Mouse (Mus musculus) heart, embryonic 16.5 days (tissue): ENCODE results near the gene Mfsd2a. TPM values are rescaled to one million over a fixed set of nuclear protein-coding genes. Genes with fewer than 3 reads are reported as not detected.
A peak's percentile ranks its signal among the peaks of the same experiment; 100 is the strongest.

ENCODE experiments used
- ATAC-seq: fragments of 200-750 bp; cut with Nextera tagmentation; replicated peaks from 2 replicates; pipeline ENCODE4 v1.8.0; 2017; ENCODE audit warnings: moderate number of reproducible peaks; ENCODE audit not compliant: insufficient read depth, low FRiP score; ENCODE audit errors: extremely low read depth
- H3K27ac ChIP-seq: fragments of 300-500 bp; sonication (generic); 2 replicates; pipeline ENCODE4 v1.5.1; 2014; ENCODE audit warnings: mild to moderate bottlenecking, low read length, control low read depth, moderate library complexity
- H3K27me3 ChIP-seq: fragments of 300-500 bp; sonication (generic); 2 replicates; pipeline ENCODE4 v1.6.1; 2014; ENCODE audit warnings: low read length, mixed read lengths; ENCODE audit not compliant: control insufficient read depth, insufficient read depth
- H3K36me3 ChIP-seq: fragments of 300-500 bp; sonication (generic); 2 replicates; pipeline ENCODE4 v1.6.1; 2014; ENCODE audit not compliant: control insufficient read depth, insufficient read depth
- H3K4me1 ChIP-seq: fragments of 300-500 bp; sonication (generic); 2 replicates; pipeline ENCODE4 v1.6.1; 2014; ENCODE audit warnings: low read length, mixed read lengths; ENCODE audit not compliant: control insufficient read depth, insufficient read depth
- H3K4me2 ChIP-seq: fragments of 300-500 bp; sonication (generic); 2 replicates; pipeline ENCODE4 v1.6.1; 2014; ENCODE audit warnings: low read depth, mild to moderate bottlenecking, control low read depth, low read length
- H3K4me3 ChIP-seq: fragments of 300-500 bp; sonication (generic); 2 replicates; pipeline ENCODE4 v1.5.1; 2014; ENCODE audit warnings: mild to moderate bottlenecking, control low read depth, low read length
- H3K9ac ChIP-seq: fragments of 300-500 bp; sonication (generic); 2 replicates; pipeline ENCODE4 v1.6.1; 2014; ENCODE audit warnings: low read length, control low read depth
- H3K9me3 ChIP-seq: fragments of 300-500 bp; sonication (generic); replicated peaks from 2 replicates; pipeline ENCODE4 v1.6.1; 2016; ENCODE audit warnings: low read length; ENCODE audit not compliant: control insufficient read depth
- WGBS: fragments of 180-500 bp; shearing (Covaris S2); extraction: QIAGEN DNeasy Blood & Tissue Kit; methylation state at CpG from one replicate; pipeline ENCODE4 v1.1.7; 2014; 5-methylcytosine and 5-hydroxymethylcytosine counted together
- polyA plus RNA-seq: library from polyadenylated mRNA; unstranded; fragments of >200 nt; fragmentation: Nextera tagmentation; extraction: Ambion mirVana; gene quantifications from 2 replicates; pipeline ENCODE4 v1.2.1, GENCODE M21; 2015

The Mfsd2a gene
- polyA plus RNA-seq, 1 experiment from 2014 or later = 0.80 TPM

- H3K9ac ChIP-seq = no peak overlapping the region
- peak; percentile 3; the same call in 1 of the 2 replicates for ATAC-seq
- H3K27ac ChIP-seq = no peak overlapping the region
- peaks cover 13% of the 10 kb centered on the region for H3K27me3 ChIP-seq
- WGBS = 53% methylated on average over 5 of the region's 5 CpGs
- peak overlapping the region; percentile 59 for H3K4me2 ChIP-seq
- H3K36me3 ChIP-seq = no peaks in the 10 kb centered on the region
- peaks cover 10% of the 10 kb centered on the region for H3K4me1 ChIP-seq
- H3K4me3 ChIP-seq = peak overlapping the region; percentile 35
- H3K9me3 ChIP-seq = no peaks in the 10 kb centered on the region
These were observed 6.1 kb downstream of the Mfsd2a start for GRCm38 (mm10) chr4:122954680-122955411.

GRCm38 (mm10) chr4:122949096-122949495 is 11.9 kb downstream of the Mfsd2a start:
- WGBS = 86% methylated on average over 8 of the region's 8 CpGs
- Histone ChIP-seq H3K9me3 (no peaks in the 10 kb centered on the region), H3K27me3 (no peaks in the 10 kb centered on the region), H3K4me1 (no peaks in the 10 kb centered on the region), H3K9ac (no peak overlapping the region), H3K4me3 (no peak overlapping the region), H3K4me2 (no peak overlapping the region), H3K36me3 (no peaks in the 10 kb centered on the region), H3K27ac (no peak overlapping the region)
- no peak for ATAC-seq

- H3K4me3 ChIP-seq = no peak overlapping the region
- no peak overlapping the region for H3K9ac ChIP-seq
- H3K4me2 ChIP-seq = no peak overlapping the region
- no peaks in the 10 kb centered on the region for H3K9me3 ChIP-seq
- no peaks in the 10 kb centered on the region for H3K4me1 ChIP-seq
- no peak for ATAC-seq
- no peak overlapping the region for H3K27ac ChIP-seq
- H3K27me3 ChIP-seq = no peaks in the 10 kb centered on the region
- WGBS = 73% methylated on average over 3 of the region's 3 CpGs
- H3K36me3 ChIP-seq = no peaks in the 10 kb centered on the region
These were observed 13.8 kb downstream of the Mfsd2a start for GRCm38 (mm10) chr4:122947223-122947622.

GRCm38 (mm10) chr4:122944408-122944807 is 16.6 kb downstream of the Mfsd2a start:
- ATAC-seq = no peak
- no peak overlapping the region for H3K27ac ChIP-seq
- H3K4me1 ChIP-seq = no peaks in the 10 kb centered on the region
- no peak overlapping the region for H3K4me3 ChIP-seq
- no peaks in the 10 kb centered on the region for H3K36me3 ChIP-seq
- H3K27me3 ChIP-seq = 0 out of 2 replicates have a peak, but pooled peaks cover 3% of the 10 kb centered on the region
- H3K4me2 ChIP-seq = no peak overlapping the region
- no peak overlapping the region for H3K9ac ChIP-seq
- 19% methylated on average over 4 of the region's 4 CpGs for WGBS
- no peaks in the 10 kb centered on the region for H3K9me3 ChIP-seq

- no peak for ATAC-seq
- Histone ChIP-seq H3K27me3 (0 out of 2 replicates have a peak, but pooled peaks cover 3% of the 10 kb centered on the region), H3K9ac (no peak overlapping the region), H3K9me3 (no peaks in the 10 kb centered on the region), H3K36me3 (no peaks in the 10 kb centered on the region), H3K27ac (no peak overlapping the region), H3K4me2 (no peak overlapping the region), H3K4me3 (no peak overlapping the region), H3K4me1 (no peaks in the 10 kb centered on the region)
- 70% methylated on average over 2 of the region's 2 CpGs for WGBS
These were observed 21.8 kb downstream of the Mfsd2a start for GRCm38 (mm10) chr4:122939048-122939796.

DNA sequence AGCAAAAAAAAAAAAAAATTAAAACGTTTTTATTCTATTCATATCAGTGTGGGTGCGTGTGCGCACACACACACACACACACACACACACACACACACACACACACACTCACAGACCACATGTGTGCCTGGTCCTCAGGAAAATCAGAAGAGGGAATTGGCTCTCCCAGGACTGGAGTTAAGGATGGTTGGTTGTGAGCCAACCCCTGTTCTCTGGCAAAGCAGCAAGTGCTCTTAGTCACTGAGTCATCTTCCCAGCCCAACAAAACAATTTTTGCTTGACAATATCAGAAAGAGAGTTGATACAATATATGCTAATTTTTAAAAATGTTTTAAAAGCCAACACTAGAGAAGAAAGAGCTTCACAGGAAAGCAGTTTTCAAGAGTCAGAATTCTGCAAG is 23.5 kb downstream of the Mfsd2a start:
- no peaks in the 10 kb centered on the region for H3K9me3 ChIP-seq
- no peak overlapping the region for H3K4me3 ChIP-seq
- 0 out of 2 replicates have a peak, but pooled peaks cover 3% of the 10 kb centered on the region for H3K27me3 ChIP-seq
- no peak overlapping the region for H3K9ac ChIP-seq
- WGBS = 72% methylated on average over 3 of the region's 3 CpGs
- H3K4me1 ChIP-seq = no peaks in the 10 kb centered on the region
- H3K36me3 ChIP-seq = no peaks in the 10 kb centered on the region
- no peak for ATAC-seq
- H3K27ac ChIP-seq = no peak overlapping the region
- H3K4me2 ChIP-seq = no peak overlapping the region

- no peak overlapping the region for H3K4me3 ChIP-seq
- ATAC-seq = no peak
- no peak overlapping the region for H3K4me2 ChIP-seq
- no peaks in the 10 kb centered on the region for H3K9me3 ChIP-seq
- H3K4me1 ChIP-seq = no peaks in the 10 kb centered on the region
- WGBS = 63% methylated on average over 9 of the region's 9 CpGs
- H3K9ac ChIP-seq = no peak overlapping the region
- no peak overlapping the region for H3K27ac ChIP-seq
- H3K27me3 ChIP-seq = no peaks in the 10 kb centered on the region
- no peaks in the 10 kb centered on the region for H3K36me3 ChIP-seq
These were observed 25.4 kb downstream of the Mfsd2a start for GRCm38 (mm10) chr4:122935466-122936099.

DNA sequence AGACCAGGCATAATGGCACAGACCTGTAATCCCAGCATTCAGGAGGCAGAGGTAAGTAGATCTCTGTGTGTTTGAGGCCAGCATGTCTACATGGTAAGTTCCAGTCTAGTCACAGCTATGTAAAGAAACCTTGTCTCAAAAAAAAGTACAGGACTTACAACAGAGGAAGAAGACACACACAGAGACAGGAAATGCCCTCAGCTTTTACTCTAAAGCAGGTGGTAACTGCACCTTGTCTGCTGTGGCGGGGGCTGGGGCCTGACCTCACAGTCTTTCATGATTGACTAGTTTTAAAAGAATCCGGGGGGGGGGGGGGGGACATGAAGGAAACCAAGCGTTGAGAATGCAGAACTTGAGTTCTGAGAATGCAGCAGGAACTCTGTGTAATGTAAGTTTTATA is 27.1 kb downstream of the Mfsd2a start:
- peak; percentile 53 for ATAC-seq
- 0 out of 2 replicates have a peak overlapping the region, but pooled peaks have one; percentile 8 for H3K4me3 ChIP-seq
- no peaks in the 10 kb centered on the region for H3K4me1 ChIP-seq
- H3K36me3 ChIP-seq = no peaks in the 10 kb centered on the region
- no peaks in the 10 kb centered on the region for H3K9me3 ChIP-seq
- no peak overlapping the region for H3K4me2 ChIP-seq
- H3K9ac ChIP-seq = no peak overlapping the region
- H3K27ac ChIP-seq = peak overlapping the region; percentile 50
- WGBS = 54% methylated on average over 3 of the region's 3 CpGs
- no peaks in the 10 kb centered on the region for H3K27me3 ChIP-seq
